Mouse (Mus musculus) testis, postnatal 14 days (tissue): Measurements from ENCODE around the gene Qrich1.
"Not testable (repeated sequence)": the region's sequence is repeated elsewhere in the genome, so short reads cannot be mapped to it uniquely, and the experiment has no call there.

Experiments used
- DNase-seq: peaks from one replicate; pipeline ENCODE4 v3.0.0; 2021; ENCODE audit warnings: low spot score

The Qrich1 gene

DNA sequence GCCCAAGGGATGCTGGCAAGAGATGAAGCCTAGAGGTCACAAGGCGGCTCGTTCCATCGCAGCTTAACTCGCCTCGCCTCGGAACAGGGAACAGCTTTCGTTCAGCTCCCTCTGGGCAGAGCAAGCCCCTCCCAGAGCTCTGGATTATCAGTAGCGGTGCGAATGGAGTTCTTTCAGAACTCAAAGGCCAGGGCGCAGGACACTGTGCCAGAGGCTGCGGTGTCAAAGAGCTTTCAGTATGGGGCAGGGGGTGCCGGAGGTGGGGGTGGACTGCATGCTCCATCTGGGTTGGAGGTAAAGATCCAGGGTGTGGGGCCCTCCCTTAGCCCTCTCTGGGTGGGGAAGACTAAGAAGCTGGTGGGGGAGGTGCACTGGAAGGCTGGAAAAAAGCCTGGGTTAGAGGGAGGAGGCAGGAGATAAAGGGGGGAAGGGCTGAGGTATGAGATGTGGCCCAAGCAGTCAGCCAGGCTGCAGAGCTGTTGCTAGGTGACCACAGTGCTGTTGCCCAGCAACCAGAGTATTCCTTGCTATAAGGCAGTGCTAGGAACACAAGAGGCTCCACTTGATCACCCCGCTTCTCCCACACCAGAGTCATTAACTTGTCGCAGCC lies 71.1 kb downstream of the Qrich1 start:
- peak; percentile 74 for DNase-seq

DNA sequence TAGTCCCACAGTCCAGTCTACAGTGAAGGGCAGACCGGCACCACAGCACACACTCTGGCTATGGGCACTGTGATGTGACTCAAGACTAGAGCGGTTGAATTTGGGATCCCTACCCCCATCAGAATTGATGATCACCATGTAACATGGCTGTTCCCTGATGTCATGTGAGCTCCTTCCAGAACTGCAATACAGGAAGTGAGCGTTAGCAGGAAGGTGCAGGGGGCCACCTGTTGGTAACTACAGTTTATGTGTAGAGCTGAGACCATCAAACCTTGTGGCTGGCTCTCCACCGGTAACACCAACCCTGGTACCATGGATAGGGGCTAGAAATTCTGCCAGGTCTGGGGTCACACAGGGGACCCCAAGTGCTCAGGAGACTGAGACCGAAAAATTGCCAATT lies 72.6 kb downstream of the Qrich1 start:
- no peak for DNase-seq

DNA sequence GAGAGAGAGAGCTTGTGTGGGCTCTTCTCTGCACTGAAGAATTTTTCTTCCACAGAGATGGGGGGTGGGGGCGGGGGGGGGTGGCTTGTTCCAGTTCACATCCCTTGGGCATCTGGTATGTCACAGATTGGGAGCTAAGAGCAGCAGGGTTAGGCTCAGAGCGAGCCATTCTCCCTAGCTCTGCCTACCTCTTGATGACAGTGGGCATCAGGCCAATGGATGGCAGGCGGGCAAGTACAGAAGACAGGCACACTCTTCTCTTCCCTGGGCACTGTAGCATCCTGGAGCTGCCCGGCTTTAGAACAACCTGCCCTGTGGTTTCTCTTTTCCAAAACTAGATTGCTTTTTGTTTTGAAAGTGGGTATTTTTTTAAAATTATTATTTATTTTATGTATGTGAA lies 74.9 kb downstream of the Qrich1 start:
- DNase-seq: no peak

DNA sequence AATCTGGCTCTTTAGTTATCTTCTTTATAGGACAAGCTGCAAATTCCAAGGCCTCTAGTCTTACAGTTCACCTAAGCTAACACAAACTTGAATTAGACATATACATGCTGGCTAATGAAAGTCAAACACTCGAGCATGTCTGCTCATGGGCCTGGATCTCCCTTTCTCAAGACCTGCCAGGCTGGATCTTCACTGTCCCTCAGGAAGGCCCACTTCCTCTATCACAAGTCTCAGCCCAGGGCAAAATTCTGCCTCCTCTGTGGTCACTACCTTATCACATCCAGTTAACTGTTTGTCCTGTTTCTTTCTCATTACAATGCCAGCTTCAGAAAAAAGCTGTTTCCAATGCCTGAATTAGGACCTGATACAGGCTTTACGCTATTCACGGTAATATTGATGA lies 77.7 kb downstream of the Qrich1 start:
- no peak for DNase-seq

DNA sequence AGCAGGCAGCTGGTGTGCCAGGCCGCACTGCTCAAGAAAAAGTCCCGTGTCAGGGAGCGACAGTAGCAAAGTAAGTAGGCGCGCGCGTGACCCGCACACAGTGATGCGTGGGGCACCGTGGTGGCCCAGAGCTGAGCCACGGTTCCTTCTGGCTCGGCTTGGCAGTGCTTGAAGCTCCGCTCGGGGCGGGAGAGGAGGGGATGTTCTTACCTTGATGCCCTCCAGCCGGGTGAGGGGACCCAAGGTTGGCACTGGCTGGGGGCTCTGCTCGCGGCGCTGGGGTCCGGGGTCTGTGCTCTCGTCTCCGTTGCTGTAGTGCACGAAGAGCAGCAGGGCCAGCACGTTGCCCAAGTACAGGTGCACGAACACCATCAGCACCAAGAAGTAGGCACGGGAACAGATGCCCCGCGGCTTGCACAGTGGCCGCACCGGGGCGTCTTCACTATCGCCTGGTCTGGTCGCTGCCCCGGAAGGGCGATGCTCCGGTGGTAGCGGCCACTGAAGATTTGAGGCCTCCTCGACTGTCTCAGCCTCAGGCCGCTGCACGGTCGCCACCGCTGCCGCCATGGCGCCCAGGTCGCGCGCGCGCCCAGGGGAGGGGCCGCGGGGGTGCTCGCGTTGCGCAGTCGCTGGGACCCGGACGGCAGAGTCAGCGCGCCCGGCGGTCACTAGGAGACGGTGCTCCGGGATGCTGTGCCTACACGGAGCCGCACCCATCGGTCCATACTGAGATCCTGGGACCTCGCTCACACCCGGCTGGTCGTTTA lies 80.6 kb downstream of the Qrich1 start, which contains the start of gene P4htm:
TSS of gene P4htm (minus strand) at position 670 of the 767 bp plus-strand sequence.
- peak; percentile 66 for DNase-seq

DNA sequence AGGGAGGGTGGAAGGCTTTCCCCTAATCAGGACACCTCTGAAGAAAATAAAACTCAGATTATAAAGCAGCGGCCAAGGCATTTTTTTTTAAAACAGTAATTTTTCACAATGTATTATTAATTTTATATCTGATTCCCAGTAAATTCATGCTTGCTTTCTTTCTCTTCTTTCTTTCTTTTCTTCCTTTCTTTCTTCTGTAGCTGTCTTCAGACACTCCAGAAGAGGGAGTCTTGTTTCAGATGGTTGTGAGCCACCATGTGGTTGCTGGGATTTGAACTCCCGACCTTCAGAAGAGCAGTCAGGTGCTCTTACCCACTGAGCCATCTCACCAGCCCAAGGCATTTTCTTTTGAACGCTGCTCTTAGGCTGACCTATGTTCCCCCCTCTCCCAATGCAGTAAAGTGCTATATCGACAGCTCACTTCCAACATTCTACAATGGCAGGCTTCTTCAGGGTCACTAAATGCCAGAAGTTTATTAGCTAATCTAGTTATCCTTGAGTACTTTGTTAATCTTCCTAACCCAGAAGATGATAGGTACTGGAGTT lies 82.5 kb downstream of the Qrich1 start:
- DNase-seq: no peak

DNA sequence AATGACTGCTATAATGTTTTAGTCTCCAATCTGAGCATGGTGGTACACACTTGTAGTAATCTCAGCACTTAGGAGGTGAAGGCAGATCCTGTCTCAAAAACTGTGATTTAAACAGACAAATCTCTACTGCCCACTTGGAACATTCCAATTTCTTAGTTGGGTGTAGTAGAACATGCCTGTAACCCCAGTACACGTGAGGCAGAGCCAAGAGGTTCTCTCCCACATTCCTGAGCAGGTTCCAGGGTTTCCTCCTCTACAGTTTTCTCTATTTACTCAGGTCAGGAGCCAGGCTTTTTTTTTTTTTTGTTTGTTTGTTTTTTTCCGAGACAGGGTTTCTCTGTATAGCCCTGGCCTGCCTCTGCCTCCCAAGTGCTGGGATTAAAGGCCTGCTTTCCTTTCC lies 83.4 kb downstream of the Qrich1 start:
- DNase-seq: no peak

DNA sequence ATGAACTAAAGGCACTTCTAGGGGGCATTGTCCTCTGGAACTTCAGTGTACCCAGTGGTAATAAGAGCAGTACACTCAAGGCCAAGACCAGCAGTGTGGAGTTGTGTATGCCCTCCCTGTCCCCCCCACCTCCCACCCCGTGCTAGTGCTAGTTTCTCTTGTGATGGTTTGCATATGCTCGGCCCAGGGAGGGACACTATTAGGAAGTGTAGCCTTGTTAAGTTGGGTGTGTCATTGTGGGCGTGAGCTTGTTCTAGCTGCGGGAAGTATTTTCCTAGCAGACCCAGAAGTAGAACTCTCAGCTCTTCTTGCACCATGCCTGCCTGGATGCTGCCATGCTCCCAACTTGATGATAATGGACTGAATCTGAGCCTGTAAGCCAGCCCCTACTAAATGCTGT lies 85.4 kb downstream of the Qrich1 start:
- DNase-seq: no peak

DNA sequence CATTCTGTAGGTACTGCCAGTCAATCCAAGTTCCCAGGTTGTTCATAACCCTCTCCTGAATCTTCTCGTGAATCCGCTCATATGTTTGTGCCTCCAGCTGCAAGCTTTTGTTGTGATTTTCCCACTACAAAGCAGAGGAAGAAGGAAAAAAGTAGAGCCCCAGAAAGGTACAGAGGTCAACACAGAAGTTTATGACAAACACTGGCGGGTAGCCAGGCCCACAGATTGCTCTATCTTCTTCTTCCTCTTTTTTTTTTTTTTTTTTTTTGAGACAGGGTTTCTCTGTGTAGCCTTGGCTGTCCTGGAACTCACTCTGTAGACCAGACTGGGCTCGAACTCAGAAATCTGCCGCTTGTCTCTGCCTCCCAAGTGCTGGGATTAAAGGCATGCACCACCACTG lies 91.3 kb downstream of the Qrich1 start:
- not testable (repeated sequence) for DNase-seq

DNA sequence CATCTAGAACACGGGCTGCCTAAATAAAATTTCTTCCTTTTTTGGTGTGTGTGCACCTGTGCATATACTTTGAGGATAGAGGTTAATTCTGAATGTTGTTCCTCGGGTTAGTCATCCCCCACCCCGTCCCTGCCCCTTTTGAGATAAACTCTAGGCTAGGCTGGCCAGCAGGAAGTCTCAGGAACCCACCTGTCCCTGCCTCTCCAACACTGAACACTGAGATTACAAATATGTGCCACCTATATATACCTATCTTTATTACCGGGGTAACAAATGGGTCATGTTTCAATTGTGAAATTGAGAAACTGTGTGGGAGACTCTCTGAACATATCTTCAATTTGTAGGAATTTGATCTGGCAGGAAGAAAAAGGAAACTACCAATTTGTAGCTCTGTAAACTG lies 92.3 kb downstream of the Qrich1 start:
- no peak for DNase-seq
